Mouse (Mus musculus): ENCODE data around the gene Htr2c. TPM values are rescaled to one million over a fixed set of nuclear protein-coding genes. Genes with fewer than 3 reads are reported as not detected.

The Htr2c gene
- total RNA-seq (2018; cell fraction: chromatin; rRNA removed): not detected
- not detected for total RNA-seq (2018; cell fraction: cytosol; rRNA removed)
- not detected for total RNA-seq (2018; cell fraction: nucleus; rRNA removed)
- not detected in 3 replicates for polyA plus RNA-seq (2018)

- WGBS (ENCODE audit: missing documents): 34% methylated on average over 17 of the region's 27 CpGs
- Histone ChIP-seq H3K79me2 (ENCODE audit: inconsistent target) (no peaks in the 10 kb centered on the region), H3K27ac (no peak within 1 kb of the TSS), H3K36me3 (ENCODE audit: inconsistent target) (no peaks in the 10 kb centered on the region), H3K4me3 (ENCODE audit: inconsistent target) (no peak within 1 kb of the TSS)
Observed at GRCm38 (mm10) chrX:146962258-146962913, at the start of gene Htr2c. TSS of gene Htr2c (plus strand) at chrX:146962513.

DNA sequence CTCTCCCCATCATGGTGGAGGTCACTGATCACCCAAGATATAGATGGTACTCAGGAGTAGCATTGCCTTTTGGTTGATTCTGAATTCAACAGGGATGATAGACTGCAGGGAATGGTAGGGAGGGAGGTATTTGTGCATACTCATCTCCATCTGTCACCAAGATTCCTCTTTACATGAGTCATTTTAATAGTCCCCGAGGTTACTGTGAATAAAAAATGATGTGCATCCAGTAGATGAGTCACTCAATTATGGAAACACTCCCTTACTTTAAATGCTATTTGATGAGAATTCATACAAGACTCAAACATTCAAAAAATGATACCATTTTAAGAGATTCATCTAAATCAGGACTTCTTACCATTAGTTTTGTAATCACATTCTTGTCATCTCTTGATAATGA, 34.1 kb upstream of the Htr2c start:
- H3K36me3 ChIP-seq (ENCODE audit: inconsistent target): no peaks in the 10 kb centered on the region
- H3K27ac ChIP-seq: no peak overlapping the region
- H3K79me2 ChIP-seq (ENCODE audit: inconsistent target): no peaks in the 10 kb centered on the region
- 60% methylated on average over 1 of the region's 1 CpGs for WGBS (ENCODE audit: missing documents)
- no peak overlapping the region for H3K4me3 ChIP-seq (ENCODE audit: inconsistent target)

DNA sequence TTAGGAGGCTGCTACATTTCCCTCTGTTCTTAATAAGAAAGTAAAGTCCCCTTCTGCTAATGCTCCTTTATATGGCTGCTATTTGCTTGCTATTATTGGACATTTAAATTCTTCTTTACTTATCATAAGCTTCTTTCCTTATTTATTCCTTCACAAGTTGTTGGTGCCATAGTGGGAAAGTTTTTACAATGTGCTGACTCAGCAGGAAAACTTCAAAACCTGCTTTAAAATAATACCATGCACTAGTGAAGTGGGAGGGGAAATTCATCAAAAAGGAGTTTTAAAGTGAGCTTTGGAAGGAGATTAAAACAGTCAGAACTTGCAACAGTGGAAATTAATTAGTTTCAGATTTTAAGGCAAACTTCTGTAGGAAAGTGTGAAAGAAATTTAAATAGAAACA, 26.0 kb upstream of the Htr2c start:
- H3K27ac ChIP-seq: no peak overlapping the region
- H3K36me3 ChIP-seq (ENCODE audit: inconsistent target): no peaks in the 10 kb centered on the region
- no peaks in the 10 kb centered on the region for H3K79me2 ChIP-seq (ENCODE audit: inconsistent target)
- H3K4me3 ChIP-seq (ENCODE audit: inconsistent target): no peak overlapping the region

- Histone ChIP-seq H3K27ac (0 out of 2 replicates have a peak overlapping the region, but pooled peaks have one; percentile 12), H3K36me3 (ENCODE audit: inconsistent target) (no peaks in the 10 kb centered on the region), H3K4me3 (ENCODE audit: inconsistent target) (no peak overlapping the region), H3K79me2 (ENCODE audit: inconsistent target) (no peaks in the 10 kb centered on the region)
- WGBS (ENCODE audit: missing documents): 65% methylated on average over 2 of the region's 2 CpGs
Observed at GRCm38 (mm10) chrX:146946216-146946886, 16.0 kb upstream of the Htr2c start.

DNA sequence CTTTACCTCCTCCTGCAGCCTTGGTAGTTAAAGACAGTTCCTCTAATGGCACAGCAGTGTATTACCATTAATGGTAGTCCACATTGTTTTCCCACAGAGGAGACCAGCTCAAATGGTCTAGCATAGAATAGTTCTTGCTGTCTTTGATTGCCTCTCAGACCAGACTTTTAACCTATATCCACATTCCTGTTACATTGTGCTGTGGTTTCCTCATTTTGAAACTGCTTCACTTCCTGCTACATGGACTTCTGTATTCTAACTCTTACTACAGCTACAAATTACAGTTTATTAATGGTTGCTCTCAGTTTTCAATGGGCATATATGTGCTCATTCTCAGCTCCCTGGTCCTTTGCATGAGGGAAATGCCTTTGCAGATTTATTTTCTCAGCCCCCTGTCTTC, 15.3 kb upstream of the Htr2c start:
- H3K4me3 ChIP-seq (ENCODE audit: inconsistent target): no peak overlapping the region
- H3K36me3 ChIP-seq (ENCODE audit: inconsistent target): no peaks in the 10 kb centered on the region
- no peaks in the 10 kb centered on the region for H3K79me2 ChIP-seq (ENCODE audit: inconsistent target)
- 0 out of 2 replicates have a peak overlapping the region, but pooled peaks have one; percentile 12 for H3K27ac ChIP-seq

DNA sequence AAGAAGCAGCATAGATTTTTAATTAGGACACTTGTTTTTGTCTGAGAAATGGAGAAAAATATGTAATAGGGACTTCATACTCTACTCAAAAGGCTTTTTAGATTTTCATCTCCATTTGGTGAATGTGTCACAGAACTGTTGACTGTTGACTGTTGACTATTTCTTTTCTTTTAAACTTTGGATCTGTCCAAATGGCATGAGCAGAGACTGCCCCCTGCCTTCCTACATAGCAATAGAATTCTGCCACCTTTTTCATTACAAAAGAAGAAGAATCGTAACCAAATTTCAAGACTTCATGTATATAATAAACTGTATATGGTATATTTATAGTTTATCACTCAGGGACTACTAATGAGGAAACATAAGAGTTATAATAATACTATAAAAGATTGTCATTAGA, 3.7 kb upstream of the Htr2c start:
- 43% methylated on average over 1 of the region's 1 CpGs for WGBS (ENCODE audit: missing documents)
- Histone ChIP-seq H3K4me3 (ENCODE audit: inconsistent target) (no peak overlapping the region), H3K36me3 (ENCODE audit: inconsistent target) (no peaks in the 10 kb centered on the region), H3K79me2 (ENCODE audit: inconsistent target) (no peaks in the 10 kb centered on the region), H3K27ac (no peak overlapping the region)

DNA sequence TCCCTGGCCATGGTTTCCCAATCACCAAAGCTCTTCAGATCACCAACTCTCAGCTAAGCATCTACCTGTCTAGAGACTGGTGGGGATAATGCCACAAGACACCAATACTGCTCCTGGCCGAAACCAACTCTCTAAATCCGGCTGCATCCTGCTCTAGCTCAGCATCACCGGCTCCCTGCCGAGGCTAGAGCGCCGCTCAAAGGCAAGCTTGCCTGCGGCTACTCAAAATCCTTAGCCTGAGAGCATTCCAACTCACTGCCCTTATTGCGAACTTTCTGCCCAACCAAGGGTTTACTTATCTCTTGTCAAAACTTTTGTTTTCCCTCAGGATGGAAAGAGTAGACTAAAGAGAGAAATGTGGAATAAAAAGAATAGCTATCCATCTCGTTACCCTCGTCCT, 2.4 kb upstream of the Htr2c start:
- Histone ChIP-seq H3K27ac (no peak overlapping the region), H3K79me2 (ENCODE audit: inconsistent target) (no peaks in the 10 kb centered on the region), H3K36me3 (ENCODE audit: inconsistent target) (no peaks in the 10 kb centered on the region), H3K4me3 (ENCODE audit: inconsistent target) (no peak overlapping the region)
- 7% methylated on average over 9 of the region's 10 CpGs for WGBS (ENCODE audit: missing documents)

GRCm38 (mm10) chrX:146962914-146963547, 718 bp downstream of the Htr2c start:
- Histone ChIP-seq H3K79me2 (ENCODE audit: inconsistent target) (no peaks in the 10 kb centered on the region), H3K27ac (no peak overlapping the region), H3K4me3 (ENCODE audit: inconsistent target) (no peak overlapping the region), H3K36me3 (ENCODE audit: inconsistent target) (no peaks in the 10 kb centered on the region)
- WGBS (ENCODE audit: missing documents): 25% methylated on average over 26 of the region's 37 CpGs

DNA sequence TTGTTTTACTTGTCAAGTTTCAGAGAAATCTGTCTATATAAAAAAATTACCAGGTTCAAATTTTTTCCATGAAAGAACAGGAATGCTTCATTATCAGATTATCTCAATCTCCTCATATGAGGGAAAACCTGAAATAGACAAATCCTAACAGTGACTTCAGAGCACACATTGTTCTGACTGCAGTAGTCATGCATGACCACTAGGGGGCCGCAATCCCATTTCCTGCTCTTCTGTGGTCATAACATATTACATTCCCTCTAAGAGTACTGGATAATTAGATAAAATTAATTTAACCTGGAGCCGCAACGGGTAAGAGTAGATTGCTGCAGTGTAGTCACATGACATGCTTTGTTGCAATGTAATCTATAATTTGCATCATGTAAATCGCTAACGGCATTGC, 17.6 kb downstream of the Htr2c start:
- Histone ChIP-seq H3K36me3 (ENCODE audit: inconsistent target) (no peaks in the 10 kb centered on the region), H3K4me3 (ENCODE audit: inconsistent target) (no peak overlapping the region), H3K79me2 (ENCODE audit: inconsistent target) (no peaks in the 10 kb centered on the region), H3K27ac (no peak overlapping the region)
- 62% methylated on average over 5 of the region's 5 CpGs for WGBS (ENCODE audit: missing documents)

GRCm38 (mm10) chrX:147055730-147056129, 93.4 kb downstream of the Htr2c start:
- Histone ChIP-seq H3K36me3 (ENCODE audit: inconsistent target) (no peaks in the 10 kb centered on the region), H3K79me2 (ENCODE audit: inconsistent target) (no peaks in the 10 kb centered on the region), H3K27ac (no peak overlapping the region), H3K4me3 (ENCODE audit: inconsistent target) (no peak overlapping the region)
- 31% methylated on average over 3 of the region's 3 CpGs for WGBS (ENCODE audit: missing documents)

DNA sequence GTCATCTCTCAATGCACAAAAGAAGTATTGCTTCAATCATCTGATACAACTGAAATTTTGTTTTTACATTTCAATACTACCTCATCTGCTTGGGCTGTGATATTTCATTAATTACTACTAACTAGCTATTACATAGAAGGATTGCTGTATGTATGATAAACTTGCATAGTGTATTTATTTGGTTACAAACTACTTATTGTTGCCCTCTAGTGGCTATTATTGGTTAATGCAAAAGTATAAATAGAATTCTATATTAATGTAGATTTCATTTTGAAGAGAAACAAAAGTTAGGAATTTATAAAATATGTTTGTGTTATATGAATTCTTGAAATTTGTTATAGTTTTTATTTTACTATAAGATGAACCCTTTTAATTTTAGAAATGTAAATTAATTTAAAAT, 109.3 kb downstream of the Htr2c start:
- Histone ChIP-seq H3K4me3 (ENCODE audit: inconsistent target) (no peak overlapping the region), H3K36me3 (ENCODE audit: inconsistent target) (no peaks in the 10 kb centered on the region), H3K27ac (no peak overlapping the region), H3K79me2 (ENCODE audit: inconsistent target) (no peaks in the 10 kb centered on the region)

DNA sequence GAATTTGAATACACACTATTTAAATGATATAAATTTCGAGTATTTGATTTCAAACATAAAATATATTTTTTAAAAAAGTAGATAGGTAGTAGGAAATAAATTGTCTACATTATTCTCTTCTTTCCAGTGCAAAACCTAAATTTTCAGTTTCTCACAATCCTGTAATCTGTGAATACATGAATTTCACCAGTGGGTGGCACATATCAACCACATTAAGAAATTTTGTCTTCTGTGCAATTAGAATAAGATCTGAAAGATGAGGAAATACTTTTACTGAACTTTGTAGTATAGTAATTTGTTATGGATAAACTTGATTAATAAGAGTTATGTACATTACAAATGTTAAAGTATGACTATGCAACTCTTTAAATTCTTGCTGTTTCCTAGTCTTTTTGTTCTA, 156.8 kb downstream of the Htr2c start:
- Histone ChIP-seq H3K36me3 (ENCODE audit: inconsistent target) (no peaks in the 10 kb centered on the region), H3K79me2 (ENCODE audit: inconsistent target) (no peaks in the 10 kb centered on the region), H3K27ac (no peak overlapping the region), H3K4me3 (ENCODE audit: inconsistent target) (no peak overlapping the region)
- 86% methylated on average over 1 of the region's 1 CpGs for WGBS (ENCODE audit: missing documents)

- no peak overlapping the region for H3K27ac ChIP-seq
- no peaks in the 10 kb centered on the region for H3K36me3 ChIP-seq (ENCODE audit: inconsistent target)
- no peaks in the 10 kb centered on the region for H3K79me2 ChIP-seq (ENCODE audit: inconsistent target)
- H3K4me3 ChIP-seq (ENCODE audit: inconsistent target): no peak overlapping the region
Observed at GRCm38 (mm10) chrX:147215251-147215650, 252.9 kb downstream of the Htr2c start.

- WGBS (ENCODE audit: missing documents): 83% methylated on average over 3 of the region's 3 CpGs
- Histone ChIP-seq H3K36me3 (ENCODE audit: inconsistent target) (no peaks in the 10 kb centered on the region), H3K79me2 (ENCODE audit: inconsistent target) (no peaks in the 10 kb centered on the region), H3K27ac (no peak overlapping the region), H3K4me3 (ENCODE audit: inconsistent target) (no peak overlapping the region)
Observed at GRCm38 (mm10) chrX:147217382-147218013, 255.2 kb downstream of the Htr2c start.

Measured in macrophage (primary cell).